In the genomic region with DNA sequence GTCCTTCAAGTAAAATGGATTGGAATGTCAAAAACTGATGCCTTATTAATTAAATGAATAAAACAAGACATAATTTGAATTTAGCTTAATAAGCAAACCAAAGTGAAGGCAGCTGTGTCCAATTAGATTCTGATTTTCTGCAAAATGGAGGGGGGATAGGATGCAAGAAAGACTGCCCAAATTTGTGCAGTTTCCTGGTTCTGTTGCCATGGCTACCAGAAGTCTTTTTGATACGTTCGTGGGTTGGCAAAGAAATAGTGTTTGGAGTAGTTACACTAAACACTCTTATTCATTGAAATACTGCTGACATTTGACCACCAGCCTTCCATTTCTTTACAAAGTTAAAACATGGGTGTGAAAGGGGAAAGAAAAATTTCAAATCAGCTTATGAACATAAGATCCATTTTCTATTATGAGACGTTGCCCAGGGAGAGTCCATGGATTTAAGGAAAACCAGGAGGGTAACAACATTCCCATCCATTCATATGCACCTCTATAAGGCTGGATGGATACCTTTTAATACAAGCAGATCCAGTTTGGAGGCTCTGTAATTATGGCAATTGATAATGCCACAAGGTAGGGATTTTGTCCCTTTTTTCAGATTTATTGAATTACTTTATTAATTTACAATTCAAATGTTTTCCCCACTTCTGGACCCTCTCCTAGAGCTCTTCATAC, we compare ENCODE assay signal across 17 mouse cellular contexts.
DNase-seq lines count a peak whose midpoint lies in the region; ATAC-seq lines count a peak whose summit lies in the region.
"Had no signal": no experiment of that assay in that cellular context is flagged by ENCODE, and none has a peak within 500 bp of the region (broad histone marks: within the 10 kb centered on the region; RNA-seq: fewer than 3 reads in every experiment).

No protein-coding gene starts in this region.

- no peaks in the 10 kb centered on the region for H3K27me3 ChIP-seq in forebrain, embryonic 13.5 days
- no peaks in the 10 kb centered on the region for H3K27me3 ChIP-seq in forebrain, embryonic 11.5 days (ENCODE audit: control insufficient read depth, insufficient read depth, low read length)
- H3K27me3 ChIP-seq: CH12.LX; embryonic facial prominence, embryonic 15.5 days had no signal

- H3K4me2 ChIP-seq in forebrain, embryonic 13.5 days = no peak overlapping the region
- H3K4me2 ChIP-seq in forebrain, embryonic 11.5 days (ENCODE audit: low read depth, low read length, severe bottlenecking) = no peak overlapping the region
- H3K4me2 ChIP-seq: embryonic facial prominence, embryonic 15.5 days had no signal

- H3K4me1 ChIP-seq in forebrain, embryonic 13.5 days = 0 out of 2 replicates have a peak, but pooled peaks cover 7% of the 10 kb centered on the region
- no peaks in the 10 kb centered on the region for H3K4me1 ChIP-seq in forebrain, embryonic 11.5 days (replicated peaks; ENCODE audit: control insufficient read depth, insufficient read depth, low read length)
- H3K4me1 ChIP-seq: embryonic facial prominence, embryonic 15.5 days had no signal

- H3K36me3 ChIP-seq in forebrain, embryonic 13.5 days (ENCODE audit: poor library complexity, severe bottlenecking) = no peaks in the 10 kb centered on the region
- no peaks in the 10 kb centered on the region for H3K36me3 ChIP-seq in forebrain, embryonic 11.5 days (ENCODE audit: control insufficient read depth, insufficient read depth, low read length)
- H3K36me3 ChIP-seq: embryonic facial prominence, embryonic 15.5 days had no signal

- no peak overlapping the region for H3K27ac ChIP-seq in forebrain, embryonic 13.5 days
- no peak overlapping the region for H3K27ac ChIP-seq in forebrain, embryonic 11.5 days (ENCODE audit: low read depth, low read length)
- H3K27ac ChIP-seq: embryonic facial prominence, embryonic 15.5 days had no signal

- ATAC-seq in forebrain, embryonic 13.5 days = peak; percentile 79
- no peak for ATAC-seq in forebrain, embryonic 11.5 days (replicated peaks; ENCODE audit: low FRiP score)

- 26% methylated on average over 3 of the region's 3 CpGs for WGBS in forebrain, embryonic 13.5 days
- 65% methylated on average over 3 of the region's 3 CpGs for WGBS in forebrain, embryonic 11.5 days

- H3K9ac ChIP-seq in forebrain, embryonic 13.5 days = no peak overlapping the region
- no peak overlapping the region for H3K9ac ChIP-seq in forebrain, embryonic 11.5 days (ENCODE audit: low read length)
- H3K9ac ChIP-seq: embryonic facial prominence, embryonic 15.5 days had no signal

- no peak for DNase-seq in forebrain, embryonic 11.5 days (ENCODE audit: low spot score)
- peak; percentile 16 to 61 for DNase-seq in layer of hippocampus, adult 18-20 months (ENCODE audit: low spot score in 2 of 2)
- no peak for DNase-seq in layer of hippocampus, postnatal 25 days (ENCODE audit: extremely low spot score in 1 of 2, low spot score in 1 of 2)
- DNase-seq in right cerebral cortex, postnatal 10 days (ENCODE audit: low spot score in 2 of 2) = peak; percentile 36 to 71
- DNase-seq in right cerebral cortex, postnatal 36 days (ENCODE audit: low spot score in 2 of 2) = no peak
- DNase-seq in cerebellum, adult 8-10 months = no peak
- DNase-seq in natural killer cell, adult 2 months (ENCODE audit: low spot score in 2 of 2) = no peak
- DNase-seq: adrenal gland, adult 2 months; cerebellum, adult 11-12 months; gastrocnemius, postnatal 10 days; kidney, adult 8-10 months; kidney, postnatal 25 days; lung, postnatal 14 days; retina, postnatal 1 day had no signal

- H3K9me3 ChIP-seq in forebrain, embryonic 13.5 days (replicated peaks) = no peaks in the 10 kb centered on the region
- no peaks in the 10 kb centered on the region for H3K9me3 ChIP-seq in forebrain, embryonic 11.5 days (ENCODE audit: control insufficient read depth, low read length)
- H3K9me3 ChIP-seq: embryonic facial prominence, embryonic 15.5 days had no signal

- H3K4me3 ChIP-seq in forebrain, embryonic 13.5 days = no peak overlapping the region
- H3K4me3 ChIP-seq in forebrain, embryonic 11.5 days (ENCODE audit: low read depth, low read length) = no peak overlapping the region
- H3K4me3 ChIP-seq: embryonic facial prominence, embryonic 15.5 days had no signal

Comparison
In these comparisons a context has a peak if more than half of its experiments do, and no peak if none do; other contexts are left out.
1. DNase-seq: peak in layer of hippocampus, adult 18-20 months (2 of 2) and right cerebral cortex, postnatal 10 days (2 of 2); none in forebrain, embryonic 11.5 days (single experiment), layer of hippocampus, postnatal 25 days (0 of 2), right cerebral cortex, postnatal 36 days (0 of 2), cerebellum, adult 8-10 months (single experiment) and natural killer cell, adult 2 months (0 of 2).